Mouse (Mus musculus) thymus, postnatal 14 days (tissue): ENCODE measurements around the gene Fkbpl.

Experiments used
- DNase-seq: peaks from one replicate; pipeline ENCODE4 v3.0.0; 2021

The Fkbpl gene

GRCm38 (mm10) chr17:34671151-34672066, 26.8 kb downstream of the Fkbpl start:
- DNase-seq: no peak

GRCm38 (mm10) chr17:34672246-34672792, 27.8 kb downstream of the Fkbpl start:
- no peak for DNase-seq

- DNase-seq: no peak
These were observed 28.6 kb downstream of the Fkbpl start for GRCm38 (mm10) chr17:34673139-34673538.

- no peak for DNase-seq
These were observed 30.1 kb downstream of the Fkbpl start for GRCm38 (mm10) chr17:34674524-34675204.

GRCm38 (mm10) chr17:34675205-34676092, 30.9 kb downstream of the Fkbpl start:
- no peak for DNase-seq

- no peak for DNase-seq
These were observed 31.5 kb downstream of the Fkbpl start for GRCm38 (mm10) chr17:34676093-34676460.

- DNase-seq: no peak
These were observed 32.1 kb downstream of the Fkbpl start for GRCm38 (mm10) chr17:34676671-34677070.

- DNase-seq: no peak
These were observed 35.6 kb downstream of the Fkbpl start for GRCm38 (mm10) chr17:34680191-34680590.

GRCm38 (mm10) chr17:34680621-34681020, 36.1 kb downstream of the Fkbpl start:
- DNase-seq: no peak

- DNase-seq: no peak
These were observed 36.6 kb downstream of the Fkbpl start for GRCm38 (mm10) chr17:34681132-34681571.

- no peak for DNase-seq
These were observed 37.4 kb downstream of the Fkbpl start for GRCm38 (mm10) chr17:34681881-34682536.

- DNase-seq: no peak
These were observed 38.6 kb downstream of the Fkbpl start for GRCm38 (mm10) chr17:34683179-34683578.

- no peak for DNase-seq
These were observed 39.2 kb downstream of the Fkbpl start for GRCm38 (mm10) chr17:34683686-34684220.

GRCm38 (mm10) chr17:34684253-34684893, 39.8 kb downstream of the Fkbpl start:
- no peak for DNase-seq

- DNase-seq: no peak
These were observed 40.9 kb downstream of the Fkbpl start for GRCm38 (mm10) chr17:34685120-34686110.

- DNase-seq: no peak
These were observed 44.3 kb downstream of the Fkbpl start for GRCm38 (mm10) chr17:34688889-34689288.

GRCm38 (mm10) chr17:34690458-34690857, 45.9 kb downstream of the Fkbpl start:
- no peak for DNase-seq

GRCm38 (mm10) chr17:34692906-34693305, 48.3 kb downstream of the Fkbpl start:
- no peak for DNase-seq
